Mouse (Mus musculus): Measurements from ENCODE around the gene Ccdc57. TPM values are rescaled to one million over a fixed set of nuclear protein-coding genes. Genes with fewer than 3 reads are reported as not detected.
A peak's percentile ranks its signal among the peaks of the same experiment; 100 is the strongest.

Gene Ccdc57
- polyA plus RNA-seq, 1 experiment from 2014 or later = 5.2 TPM

- Histone ChIP-seq H3K4me3 (replicated peaks; ENCODE audit: low read length) (no peak overlapping the region), H3K36me3 (replicated peaks; ENCODE audit: control insufficient read depth, insufficient read depth) (peaks cover 45% of the 10 kb centered on the region), H3K4me2 (replicated peaks) (no peak overlapping the region), H3K9ac (no peak overlapping the region), H3K4me1 (replicated peaks; ENCODE audit: control insufficient read depth, insufficient read depth, low read length) (0 out of 2 replicates have a peak, but pooled peaks cover 5% of the 10 kb centered on the region), H3K9me3 (ENCODE audit: control insufficient read depth, low read length) (no peaks in the 10 kb centered on the region), H3K27me3 (ENCODE audit: control insufficient read depth, insufficient read depth, low read length) (no peaks in the 10 kb centered on the region), H3K27ac (no peak overlapping the region)
- DNase-seq (ENCODE audit: low spot score) (no peak), ATAC-seq (ENCODE audit: low FRiP score) (no peak)
- WGBS = 81% methylated on average over 7 of the region's 7 CpGs
Observed at GRCm38 (mm10) chr11:120804274-120804673, 128.4 kb downstream of the Ccdc57 start.

GRCm38 (mm10) chr11:120800061-120800904 lies 132.4 kb downstream of the Ccdc57 start:
- no peak overlapping the region for H3K4me3 ChIP-seq (replicated peaks; ENCODE audit: low read length)
- no peaks in the 10 kb centered on the region for H3K27me3 ChIP-seq (ENCODE audit: control insufficient read depth, insufficient read depth, low read length)
- H3K36me3 ChIP-seq (replicated peaks; ENCODE audit: control insufficient read depth, insufficient read depth) = peaks cover 5% of the 10 kb centered on the region; the same call in 1 of the 2 replicates
- 0 out of 2 replicates have a peak overlapping the region, but pooled peaks have one; percentile 22 for H3K4me2 ChIP-seq (replicated peaks)
- WGBS = 14% methylated on average over 10 of the region's 10 CpGs
- H3K9ac ChIP-seq = 0 out of 2 replicates have a peak overlapping the region, but pooled peaks have one; percentile 32
- DNase-seq (ENCODE audit: low spot score) (peak; percentile 91), ATAC-seq (ENCODE audit: low FRiP score) (peak; percentile 64)
- no peaks in the 10 kb centered on the region for H3K9me3 ChIP-seq (ENCODE audit: control insufficient read depth, low read length)
- 0 out of 2 replicates have a peak overlapping the region, but pooled peaks have one; percentile 16 for H3K27ac ChIP-seq
- H3K4me1 ChIP-seq (replicated peaks; ENCODE audit: control insufficient read depth, insufficient read depth, low read length) = peaks cover 10% of the 10 kb centered on the region

- DNase-seq (ENCODE audit: low spot score) (no peak), ATAC-seq (ENCODE audit: low FRiP score) (no peak)
- WGBS = 75% methylated on average over 6 of the region's 6 CpGs
- H3K27ac ChIP-seq = 0 out of 2 replicates have a peak overlapping the region, but pooled peaks have one; percentile 16
- no peak overlapping the region for H3K9ac ChIP-seq
- H3K9me3 ChIP-seq (ENCODE audit: control insufficient read depth, low read length) = no peaks in the 10 kb centered on the region
- H3K4me3 ChIP-seq (replicated peaks; ENCODE audit: low read length) = no peak overlapping the region
- H3K36me3 ChIP-seq (replicated peaks; ENCODE audit: control insufficient read depth, insufficient read depth) = peaks cover 1% of the 10 kb centered on the region; the same call in 1 of the 2 replicates
- no peaks in the 10 kb centered on the region for H3K27me3 ChIP-seq (ENCODE audit: control insufficient read depth, insufficient read depth, low read length)
- H3K4me2 ChIP-seq (replicated peaks) = no peak overlapping the region
- peaks cover 13% of the 10 kb centered on the region for H3K4me1 ChIP-seq (replicated peaks; ENCODE audit: control insufficient read depth, insufficient read depth, low read length)
Observed at GRCm38 (mm10) chr11:120799316-120799890, 133.3 kb downstream of the Ccdc57 start.

GRCm38 (mm10) chr11:120798244-120798643 lies 134.4 kb downstream of the Ccdc57 start:
- Histone ChIP-seq H3K4me2 (replicated peaks) (no peak overlapping the region), H3K9me3 (ENCODE audit: control insufficient read depth, low read length) (no peaks in the 10 kb centered on the region), H3K4me3 (replicated peaks; ENCODE audit: low read length) (no peak overlapping the region), H3K9ac (no peak overlapping the region), H3K36me3 (replicated peaks; ENCODE audit: control insufficient read depth, insufficient read depth) (peaks cover 9% of the 10 kb centered on the region), H3K27me3 (ENCODE audit: control insufficient read depth, insufficient read depth, low read length) (no peaks in the 10 kb centered on the region), H3K4me1 (replicated peaks; ENCODE audit: control insufficient read depth, insufficient read depth, low read length) (peaks cover 13% of the 10 kb centered on the region), H3K27ac (no peak overlapping the region)
- DNase-seq (ENCODE audit: low spot score) = no peak
- no peak for ATAC-seq (ENCODE audit: low FRiP score)
- 89% methylated on average over 3 of the region's 3 CpGs for WGBS

GRCm38 (mm10) chr11:120796614-120796946 lies 136.1 kb downstream of the Ccdc57 start:
- 23% methylated on average over 8 of the region's 8 CpGs for WGBS
- H3K4me1 ChIP-seq (replicated peaks; ENCODE audit: control insufficient read depth, insufficient read depth, low read length) = peaks cover 13% of the 10 kb centered on the region
- peak overlapping the region; percentile 80; the same call in 1 of the 2 replicates for H3K4me3 ChIP-seq (replicated peaks; ENCODE audit: low read length)
- H3K27me3 ChIP-seq (ENCODE audit: control insufficient read depth, insufficient read depth, low read length) = no peaks in the 10 kb centered on the region
- peak overlapping the region; percentile 99 for H3K4me2 ChIP-seq (replicated peaks)
- H3K9ac ChIP-seq = peak overlapping the region; percentile 91
- ATAC-seq (ENCODE audit: low FRiP score) (peak; percentile 5; the same call in 1 of the 2 replicates), DNase-seq (ENCODE audit: low spot score) (no peak)
- H3K27ac ChIP-seq = peak overlapping the region; percentile 82
- H3K36me3 ChIP-seq (replicated peaks; ENCODE audit: control insufficient read depth, insufficient read depth) = peaks cover 26% of the 10 kb centered on the region
- H3K9me3 ChIP-seq (ENCODE audit: control insufficient read depth, low read length) = no peaks in the 10 kb centered on the region

GRCm38 (mm10) chr11:120795756-120796613 lies 136.7 kb downstream of the Ccdc57 start, which contains the start of gene Dus1l:
Gene Dus1l (minus strand): TSS chr11:120796403.
- peak within 1 kb of the TSS; percentile 99 for H3K4me2 ChIP-seq (replicated peaks)
- peak within 1 kb of the TSS; percentile 80 for H3K4me3 ChIP-seq (replicated peaks; ENCODE audit: low read length)
- H3K27me3 ChIP-seq (ENCODE audit: control insufficient read depth, insufficient read depth, low read length) = no peaks in the 10 kb centered on the region
- peak; percentile 99 for DNase-seq (ENCODE audit: low spot score)
- peaks cover 13% of the 10 kb centered on the region for H3K4me1 ChIP-seq (replicated peaks; ENCODE audit: control insufficient read depth, insufficient read depth, low read length)
- peak within 1 kb of the TSS; percentile 91 for H3K9ac ChIP-seq
- no peaks in the 10 kb centered on the region for H3K9me3 ChIP-seq (ENCODE audit: control insufficient read depth, low read length)
- peak; percentile 89 for ATAC-seq (ENCODE audit: low FRiP score)
- H3K36me3 ChIP-seq (replicated peaks; ENCODE audit: control insufficient read depth, insufficient read depth) = peaks cover 32% of the 10 kb centered on the region
- WGBS = 3% methylated on average over 59 of the region's 59 CpGs
- peak within 1 kb of the TSS; percentile 82 for H3K27ac ChIP-seq

- no peak overlapping the region for H3K4me3 ChIP-seq (replicated peaks; ENCODE audit: low read length)
- H3K27ac ChIP-seq = no peak overlapping the region
- H3K4me1 ChIP-seq (replicated peaks; ENCODE audit: control insufficient read depth, insufficient read depth, low read length) = peaks cover 8% of the 10 kb centered on the region
- H3K9ac ChIP-seq = no peak overlapping the region
- H3K9me3 ChIP-seq (ENCODE audit: control insufficient read depth, low read length) = no peaks in the 10 kb centered on the region
- peaks cover 63% of the 10 kb centered on the region for H3K36me3 ChIP-seq (replicated peaks; ENCODE audit: control insufficient read depth, insufficient read depth)
- no peaks in the 10 kb centered on the region for H3K27me3 ChIP-seq (ENCODE audit: control insufficient read depth, insufficient read depth, low read length)
- DNase-seq (ENCODE audit: low spot score) = no peak
- WGBS = 96% methylated on average over 9 of the region's 9 CpGs
- no peak for ATAC-seq (ENCODE audit: low FRiP score)
- no peak overlapping the region for H3K4me2 ChIP-seq (replicated peaks)
Observed at GRCm38 (mm10) chr11:120792652-120793051, 140.0 kb downstream of the Ccdc57 start.

- Histone ChIP-seq H3K9ac (no peak overlapping the region), H3K36me3 (replicated peaks; ENCODE audit: control insufficient read depth, insufficient read depth) (peaks cover 82% of the 10 kb centered on the region), H3K27ac (no peak overlapping the region), H3K4me2 (replicated peaks) (no peak overlapping the region), H3K4me1 (replicated peaks; ENCODE audit: control insufficient read depth, insufficient read depth, low read length) (peaks cover 6% of the 10 kb centered on the region), H3K9me3 (ENCODE audit: control insufficient read depth, low read length) (no peaks in the 10 kb centered on the region), H3K27me3 (ENCODE audit: control insufficient read depth, insufficient read depth, low read length) (no peaks in the 10 kb centered on the region), H3K4me3 (replicated peaks; ENCODE audit: low read length) (no peak overlapping the region)
- DNase-seq (ENCODE audit: low spot score) (no peak), ATAC-seq (ENCODE audit: low FRiP score) (no peak)
- WGBS = 92% methylated on average over 3 of the region's 3 CpGs
Observed at GRCm38 (mm10) chr11:120789810-120790209, 142.9 kb downstream of the Ccdc57 start.

Measured in hindbrain, embryonic 14.5 days (tissue).